Mouse (Mus musculus) embryonic facial prominence, embryonic 13.5 days (tissue): Measurements from ENCODE around the gene Skp2. TPM values are rescaled to one million over a fixed set of nuclear protein-coding genes. Genes with fewer than 3 reads are reported as not detected.

Experiments used
- ATAC-seq: fragments of 200-750 bp; cut with Nextera tagmentation; 2 replicates; pipeline ENCODE4 v1.8.0; 2017; ENCODE audit warnings: low read depth; ENCODE audit not compliant: insufficient number of reproducible peaks, insufficient read depth, low FRiP score, low TSS enrichment
- H3K27ac ChIP-seq: fragments of 300-500 bp; sonication (generic); 2 replicates; pipeline ENCODE4 v1.5.1; 2015; ENCODE audit warnings: moderate library complexity, mild to moderate bottlenecking, inconsistent platforms
- H3K27me3 ChIP-seq: fragments of 300-500 bp; sonication (generic); 2 replicates; pipeline ENCODE4 v1.6.1; 2015; ENCODE audit warnings: mild to moderate bottlenecking, inconsistent platforms
- H3K36me3 ChIP-seq: fragments of 300-500 bp; sonication (generic); 2 replicates; pipeline ENCODE4 v1.6.1; 2015; ENCODE audit warnings: mild to moderate bottlenecking, inconsistent platforms
- H3K4me1 ChIP-seq: fragments of 300-500 bp; sonication (generic); 2 replicates; pipeline ENCODE4 v1.6.1; 2015; ENCODE audit warnings: inconsistent platforms
- H3K4me2 ChIP-seq: fragments of 300-500 bp; sonication (generic); 2 replicates; pipeline ENCODE4 v1.6.1; 2015; ENCODE audit warnings: moderate library complexity, mild to moderate bottlenecking, inconsistent platforms
- H3K4me3 ChIP-seq: fragments of 300-500 bp; sonication (generic); 2 replicates; pipeline ENCODE4 v1.5.1; 2015; ENCODE audit warnings: mild to moderate bottlenecking, inconsistent platforms
- H3K9ac ChIP-seq: fragments of 300-500 bp; sonication (generic); 2 replicates; pipeline ENCODE4 v1.6.1; 2015; ENCODE audit warnings: mild to moderate bottlenecking, inconsistent platforms
- H3K9me3 ChIP-seq: fragments of 300-500 bp; sonication (generic); 2 replicates; pipeline ENCODE4 v1.6.1; 2016; ENCODE audit warnings: inconsistent platforms
- WGBS: fragments of 180-500 bp; shearing (Covaris S2); methylation state at CpG from one replicate; pipeline ENCODE4 v1.1.7; 2015; ENCODE audit warnings: mixed read lengths; 5-methylcytosine and 5-hydroxymethylcytosine counted together
- polyA plus RNA-seq: library from polyadenylated mRNA; unstranded; fragments of >200 nt; fragmentation: Nextera tagmentation; extraction: Ambion mirVana; gene quantifications from 2 replicates; pipeline ENCODE4 v1.2.1, GENCODE M21; 2015

Skp2 gene
- polyA plus RNA-seq, 1 experiment from 2014 or later = 96.8 TPM

DNA sequence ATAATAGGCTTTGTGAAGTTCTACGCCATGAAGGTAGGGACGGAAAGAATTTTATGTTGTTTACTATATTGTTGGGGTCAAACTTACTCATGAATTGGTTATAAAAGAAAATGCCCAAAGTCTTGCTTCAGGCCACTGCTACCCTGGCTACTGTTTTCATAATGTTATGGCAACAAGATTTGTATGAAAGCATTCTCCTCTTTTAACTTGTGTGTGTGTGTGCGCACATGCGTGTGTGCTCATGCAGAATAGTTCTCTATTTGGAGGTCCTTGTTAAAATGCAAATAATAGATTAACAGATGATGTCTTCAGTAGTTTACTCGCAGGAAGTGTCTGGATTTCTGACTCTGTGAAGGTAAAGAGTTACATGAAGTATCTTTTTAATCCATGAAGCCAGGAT lies 81.5 kb downstream of the Skp2 start:
- peaks cover 46% of the 10 kb centered on the region for H3K4me1 ChIP-seq

DNA sequence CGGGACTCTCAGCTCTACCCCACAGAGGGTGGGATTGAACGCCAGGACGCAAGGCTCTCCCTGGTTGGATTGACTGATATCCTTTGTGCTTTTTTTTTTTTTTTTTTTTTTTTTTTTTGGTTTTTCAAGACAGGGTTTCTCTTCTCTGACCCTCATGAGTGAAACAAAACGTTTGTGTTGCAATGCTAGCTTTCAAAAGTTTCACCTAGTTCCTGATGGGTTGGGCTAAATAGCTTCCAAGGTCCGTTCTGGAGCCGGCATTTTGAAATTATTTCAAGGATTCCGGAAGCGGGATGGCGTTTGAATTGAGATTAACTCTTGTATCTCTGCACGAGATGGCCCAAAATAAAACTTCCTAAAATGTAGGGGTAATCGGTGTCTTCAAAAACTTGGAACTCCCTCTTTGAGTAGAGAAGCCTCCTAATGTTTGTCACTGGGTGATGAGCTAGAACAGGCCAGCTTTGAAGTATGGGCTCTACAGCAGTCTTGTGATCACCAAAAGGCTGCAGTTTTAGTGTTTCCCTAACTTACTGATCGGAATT lies 82.1 kb downstream of the Skp2 start:
- Histone ChIP-seq H3K27ac (no peak overlapping the region), H3K9me3 (no peaks in the 10 kb centered on the region), H3K4me1 (peaks cover 43% of the 10 kb centered on the region), H3K4me3 (peak overlapping the region; percentile 93), H3K4me2 (peak overlapping the region; percentile 65), H3K36me3 (no peaks in the 10 kb centered on the region), H3K9ac (no peak overlapping the region), H3K27me3 (no peaks in the 10 kb centered on the region)
- no peak for ATAC-seq
- 51% methylated on average over 12 of the region's 12 CpGs for WGBS

More for the DNA sequence above, 81.5 kb downstream of the Skp2 start:
- WGBS = 83% methylated on average over 5 of the region's 5 CpGs
- ATAC-seq = no peak
- Histone ChIP-seq H3K9me3 (no peaks in the 10 kb centered on the region), H3K9ac (no peak overlapping the region), H3K27me3 (no peaks in the 10 kb centered on the region), H3K4me3 (peak overlapping the region; percentile 93), H3K4me2 (peak overlapping the region; percentile 65), H3K27ac (no peak overlapping the region), H3K36me3 (no peaks in the 10 kb centered on the region)

GRCm38 (mm10) chr15:9072630-9073029 lies 82.6 kb downstream of the Skp2 start:
- Histone ChIP-seq H3K4me1 (peaks cover 43% of the 10 kb centered on the region), H3K4me2 (peak overlapping the region; percentile 65), H3K36me3 (no peaks in the 10 kb centered on the region), H3K9me3 (no peaks in the 10 kb centered on the region), H3K27me3 (no peaks in the 10 kb centered on the region), H3K4me3 (peak overlapping the region; percentile 93), H3K27ac (peak overlapping the region; percentile 23; the same call in 1 of the 2 replicates), H3K9ac (peak overlapping the region; percentile 95)
- 24% methylated on average over 5 of the region's 5 CpGs for WGBS
- no peak for ATAC-seq

- peak overlapping the region; percentile 93 for H3K27ac ChIP-seq
- H3K9ac ChIP-seq = peak overlapping the region; percentile 95
- H3K4me3 ChIP-seq = peak overlapping the region; percentile 93
- ATAC-seq = no peak; the same call in 1 of the 2 replicates
- no peaks in the 10 kb centered on the region for H3K27me3 ChIP-seq
- no peaks in the 10 kb centered on the region for H3K9me3 ChIP-seq
- no peaks in the 10 kb centered on the region for H3K36me3 ChIP-seq
- H3K4me1 ChIP-seq = peaks cover 43% of the 10 kb centered on the region
- peak overlapping the region; percentile 65 for H3K4me2 ChIP-seq
- under 1% methylated on average over 55 of the region's 66 CpGs for WGBS
These were observed 83.4 kb downstream of the Skp2 start for GRCm38 (mm10) chr15:9071556-9072544.

GRCm38 (mm10) chr15:9070912-9071555 lies 84.2 kb downstream of the Skp2 start, which contains the start of gene Nadk2:
Gene Nadk2 (plus strand): TSS chr15:9071260.
- H3K9ac ChIP-seq = peak within 1 kb of the TSS; percentile 95
- ATAC-seq = peak; percentile 100
- peaks cover 37% of the 10 kb centered on the region for H3K4me1 ChIP-seq
- H3K4me2 ChIP-seq = peak within 1 kb of the TSS; percentile 65
- H3K9me3 ChIP-seq = no peaks in the 10 kb centered on the region
- H3K36me3 ChIP-seq = no peaks in the 10 kb centered on the region
- H3K27ac ChIP-seq = peak within 1 kb of the TSS; percentile 93
- no peaks in the 10 kb centered on the region for H3K27me3 ChIP-seq
- H3K4me3 ChIP-seq = peak within 1 kb of the TSS; percentile 93
- under 1% methylated on average over 41 of the region's 54 CpGs for WGBS

DNA sequence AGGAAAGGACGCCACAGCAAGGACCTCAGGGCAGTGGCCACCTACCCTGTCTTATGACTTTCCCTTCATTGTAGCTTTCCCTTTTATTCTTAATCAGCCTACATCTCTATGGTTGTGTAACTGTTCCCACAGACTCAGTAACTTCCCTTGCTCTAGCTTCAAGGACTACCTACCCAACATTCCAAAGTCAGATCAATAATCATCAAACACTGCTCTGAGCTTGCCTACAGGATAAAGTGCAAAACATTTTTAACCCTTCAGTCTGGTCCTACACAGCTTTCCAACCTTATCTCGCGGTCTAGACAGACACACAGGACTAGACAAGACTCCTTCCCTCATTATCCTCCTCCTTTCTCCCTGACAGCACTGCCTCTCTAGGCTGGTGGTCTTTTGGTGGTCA lies 84.9 kb downstream of the Skp2 start:
- ATAC-seq = 0 out of 2 replicates have a peak, but pooled peaks have one; percentile 3
- H3K4me2 ChIP-seq = peak overlapping the region; percentile 65
- 3% methylated on average over 3 of the region's 3 CpGs for WGBS

DNA sequence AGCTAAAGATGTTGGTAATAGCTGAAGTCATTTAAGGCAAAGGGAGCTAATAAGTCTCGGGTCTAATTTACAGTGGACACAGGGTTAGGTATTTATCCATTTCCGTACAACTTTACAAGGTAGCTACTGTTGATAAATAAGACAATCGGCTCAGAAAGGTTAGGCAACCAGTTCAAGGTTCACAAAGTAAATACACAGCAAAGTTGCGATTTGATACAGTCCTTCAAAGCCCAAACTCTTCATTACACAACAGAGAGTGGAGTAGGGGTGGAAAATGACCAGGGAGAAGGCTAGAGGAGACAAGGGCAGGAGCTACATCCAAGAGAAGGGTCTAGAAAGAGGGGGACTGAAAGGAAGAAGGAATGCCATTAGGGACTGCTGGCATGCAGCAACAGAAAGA lies 86.3 kb downstream of the Skp2 start:
- Histone ChIP-seq H3K4me2 (no peak overlapping the region), H3K9me3 (no peaks in the 10 kb centered on the region), H3K27ac (no peak overlapping the region), H3K36me3 (no peaks in the 10 kb centered on the region), H3K27me3 (no peaks in the 10 kb centered on the region), H3K4me3 (no peak overlapping the region), H3K4me1 (peaks cover 22% of the 10 kb centered on the region), H3K9ac (no peak overlapping the region)
- WGBS = 82% methylated on average over 4 of the region's 4 CpGs
- ATAC-seq = no peak

More for the DNA sequence above, 84.9 kb downstream of the Skp2 start:
- no peaks in the 10 kb centered on the region for H3K27me3 ChIP-seq
- H3K4me1 ChIP-seq = peaks cover 32% of the 10 kb centered on the region
- peak overlapping the region; percentile 93 for H3K27ac ChIP-seq
- no peaks in the 10 kb centered on the region for H3K36me3 ChIP-seq
- peak overlapping the region; percentile 78 for H3K9ac ChIP-seq
- no peaks in the 10 kb centered on the region for H3K9me3 ChIP-seq
- H3K4me3 ChIP-seq = peak overlapping the region; percentile 93

Other genes starting within 250 kb of the Skp2 start
- 1.7 and 1.9 TPM in 2 replicates for gene Ranbp3l, start 187.5 kb downstream of the Skp2 start, polyA plus RNA-seq
- gene Nadk2, start 84.2 kb downstream of the Skp2 start, polyA plus RNA-seq = 25.0 and 31.1 TPM in 2 replicates
- 2.9 and 3.7 TPM in 2 replicates for gene Lmbrd2, start 14.9 kb downstream of the Skp2 start, polyA plus RNA-seq
- not detected in 2 replicates for gene Ugt3a1, start 121.5 kb upstream of the Skp2 start, polyA plus RNA-seq
- not detected in 2 replicates for gene Ugt3a2, start 180.1 kb upstream of the Skp2 start, polyA plus RNA-seq